Mouse (Mus musculus) liver, postnatal 0 days (tissue): ENCODE results near the gene Slco4a1.

Experiments used
- CTCF ChIP-seq: sonication (generic); IDR thresholded peaks from 2 replicates; pipeline ENCODE4 v1.5.1; 2016; ENCODE audit warnings: antibody characterized with exemption, low read depth
- EP300 ChIP-seq: IDR thresholded peaks from 2 replicates; pipeline ENCODE4 v1.6.1; 2016; ENCODE audit warnings: antibody characterized with exemption, low read depth, mild to moderate bottlenecking

DNA sequence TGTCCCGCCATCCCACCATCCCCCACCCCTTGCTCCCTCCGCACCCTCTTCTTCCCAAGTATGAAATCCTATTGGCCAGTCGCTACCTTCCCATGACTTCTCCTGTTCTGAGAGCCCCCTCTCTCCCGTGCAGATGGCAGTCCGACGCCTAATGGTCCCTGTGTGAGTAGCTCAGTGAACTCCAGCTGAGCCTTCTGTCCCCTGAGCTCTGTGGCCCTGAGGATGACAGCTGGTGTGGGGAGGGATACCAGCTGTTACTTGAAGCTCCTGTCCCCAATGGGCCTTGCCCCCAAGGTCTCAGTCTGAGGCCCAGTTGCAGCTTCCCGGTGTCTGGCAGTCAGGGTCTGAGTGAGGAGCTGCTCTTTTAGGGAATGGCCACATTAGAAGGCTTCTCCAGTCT is 10.5 kb downstream of the Slco4a1 start:
- TF ChIP-seq CTCF: no peak
- TF ChIP-seq EP300: no peak
